Mouse (Mus musculus): ENCODE results near the gene Nhsl2. TPM values are rescaled to one million over a fixed set of nuclear protein-coding genes. Genes with fewer than 3 reads are reported as not detected.

The Nhsl2 gene
- polyA plus RNA-seq, 1 experiment from 2014 or later = 9.8 TPM

- no peaks in the 10 kb centered on the region for H3K9me3 ChIP-seq
- peak; percentile 99 for ATAC-seq (ENCODE audit: low FRiP score, low read depth)
- peaks cover 19% of the 10 kb centered on the region for H3K36me3 ChIP-seq
- peak within 1 kb of the TSS; percentile 61 for H3K4me2 ChIP-seq (replicated peaks)
- peak within 1 kb of the TSS; percentile 66 for H3K27ac ChIP-seq (replicated peaks)
- H3K27me3 ChIP-seq = peaks cover 4% of the 10 kb centered on the region; the same call in 1 of the 2 replicates
- H3K4me1 ChIP-seq = no peaks in the 10 kb centered on the region
- WGBS = 17% methylated on average over 30 of the region's 30 CpGs
- peak within 1 kb of the TSS; percentile 62 for H3K4me3 ChIP-seq
- peak within 1 kb of the TSS; percentile 67 for H3K9ac ChIP-seq (replicated peaks)
These were observed 270.1 kb downstream of the Nhsl2 start, which contains the start of gene Pin4 for GRCm38 (mm10) chrX:102119042-102119864. TSS of gene Pin4 (plus strand) at chrX:102119447.

GRCm38 (mm10) chrX:102121321-102121720, 272.1 kb downstream of the Nhsl2 start:
- H3K27me3 ChIP-seq = no peaks in the 10 kb centered on the region
- WGBS = 78% methylated on average over 2 of the region's 2 CpGs
- no peak overlapping the region for H3K4me2 ChIP-seq (replicated peaks)
- H3K27ac ChIP-seq (replicated peaks) = no peak overlapping the region
- H3K9me3 ChIP-seq = no peaks in the 10 kb centered on the region
- no peak for ATAC-seq (ENCODE audit: low FRiP score, low read depth)
- H3K4me1 ChIP-seq = no peaks in the 10 kb centered on the region
- no peak overlapping the region for H3K9ac ChIP-seq (replicated peaks)
- H3K36me3 ChIP-seq = peaks cover 27% of the 10 kb centered on the region
- no peak overlapping the region for H3K4me3 ChIP-seq

GRCm38 (mm10) chrX:102141157-102141556, 292.0 kb downstream of the Nhsl2 start:
- 0 out of 2 replicates have a peak, but pooled peaks cover 3% of the 10 kb centered on the region for H3K27me3 ChIP-seq
- no peak overlapping the region for H3K4me3 ChIP-seq
- H3K36me3 ChIP-seq = peaks cover 7% of the 10 kb centered on the region
- no peak for ATAC-seq (ENCODE audit: low FRiP score, low read depth)
- no peaks in the 10 kb centered on the region for H3K9me3 ChIP-seq
- no peak overlapping the region for H3K27ac ChIP-seq (replicated peaks)
- WGBS = 96% methylated on average over 1 of the region's 1 CpGs
- H3K9ac ChIP-seq (replicated peaks) = no peak overlapping the region
- no peaks in the 10 kb centered on the region for H3K4me1 ChIP-seq
- H3K4me2 ChIP-seq (replicated peaks) = no peak overlapping the region

Small RNA genes lying within 50 kb of the gene (microRNA-seq; reads per million reads assigned to microRNA genes)
- gene Gm27843 = not detected

Other genes starting within 250 kb of the Nhsl2 start
- gene Ogt, start 209.3 kb upstream of the Nhsl2 start, polyA plus RNA-seq (2016; fragmentation: Nextera tagmentation; extraction: Ambion mirVana) = 219 and 228 TPM in 2 replicates
- gene Cxcr3, start 115.1 kb upstream of the Nhsl2 start, polyA plus RNA-seq (2016; fragmentation: Nextera tagmentation; extraction: Ambion mirVana) = 0.17 and 0.30 TPM in 2 replicates
- 0.28 TPM in 1 of 2 replicates, not detected in the other for gene Gm4779, start 55.0 kb upstream of the Nhsl2 start, polyA plus RNA-seq (2016; fragmentation: Nextera tagmentation; extraction: Ambion mirVana)
- gene 8030474K03Rik, start 54.7 kb upstream of the Nhsl2 start, polyA plus RNA-seq (2016; fragmentation: Nextera tagmentation; extraction: Ambion mirVana) = 0.15 TPM in 1 of 2 replicates, not detected in the other
- gene Rtl5, start 221.9 kb downstream of the Nhsl2 start, polyA plus RNA-seq (2016; fragmentation: Nextera tagmentation; extraction: Ambion mirVana) = 6.2 and 6.5 TPM in 2 replicates